8 mouse cellular contexts compared by ENCODE assay signal in the genomic region with DNA sequence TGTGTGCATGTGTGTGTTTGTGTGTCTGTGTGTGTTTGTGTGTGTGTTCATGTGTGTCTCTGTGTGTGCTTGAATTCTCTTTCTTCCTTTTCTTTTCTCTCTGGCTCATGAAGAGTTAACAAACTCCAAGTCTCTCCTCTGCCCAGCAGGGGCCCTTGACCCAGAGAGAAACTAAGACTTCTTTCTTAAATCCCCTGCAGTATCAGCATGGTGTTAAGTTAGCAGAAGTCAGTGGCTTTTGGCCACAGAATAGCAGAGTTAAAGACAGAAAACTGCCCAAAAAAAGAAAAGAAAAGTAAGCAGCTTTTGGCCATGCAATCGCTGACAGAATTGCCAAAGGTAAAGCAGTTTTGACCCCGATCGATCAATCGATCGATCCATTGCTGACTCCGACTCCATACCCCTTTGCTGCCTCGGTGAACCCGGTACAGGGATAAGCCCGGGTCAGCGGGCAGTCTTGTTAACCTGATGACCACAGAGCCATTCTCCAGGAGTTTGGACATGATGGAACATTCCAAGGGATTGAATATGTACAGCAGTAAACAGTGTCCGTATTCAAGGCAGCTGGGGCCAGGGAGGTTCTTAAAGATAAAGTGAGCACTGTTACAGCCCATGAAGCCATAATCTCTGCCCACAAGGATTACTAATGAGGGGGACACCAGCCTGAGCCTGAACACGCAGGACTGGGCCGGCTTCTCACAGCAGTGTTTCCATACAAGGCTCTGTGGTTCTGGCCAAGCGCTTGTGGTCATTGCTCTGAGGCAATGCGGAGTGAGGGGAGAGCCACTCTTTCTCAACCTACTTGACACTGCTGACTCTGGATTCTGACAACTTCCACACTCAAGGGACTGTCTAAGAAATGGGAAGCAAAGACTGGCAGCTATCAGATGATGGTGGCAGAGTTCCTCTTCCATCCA. TPM values are rescaled to one million over a fixed set of nuclear protein-coding genes. Genes with fewer than 3 reads are reported as not detected.
DNase-seq lines count a peak whose midpoint lies in the region; ATAC-seq lines count a peak whose summit lies in the region.

No protein-coding gene starts in this region.

- H3K9ac ChIP-seq in intestine, embryonic 14.5 days (ENCODE audit: low read length): peak overlapping the region; percentile 17; the same call in 1 of the 2 replicates

- H3K9me3 ChIP-seq in intestine, embryonic 14.5 days (ENCODE audit: control insufficient read depth, low read length): no peaks in the 10 kb centered on the region

- no peaks in the 10 kb centered on the region for H3K27me3 ChIP-seq in intestine, embryonic 14.5 days (replicated peaks; ENCODE audit: control insufficient read depth, insufficient read depth, low read length)

- DNase-seq in layer of hippocampus, adult 11-12 months (ENCODE audit: low spot score): peak; percentile 44
- no peak for DNase-seq in layer of hippocampus, postnatal 14 days (ENCODE audit: low spot score in 2 of 2)
- no peak for DNase-seq in intestine, embryonic 14.5 days (ENCODE audit: low spot score)
- DNase-seq in urinary bladder, postnatal 25 days (ENCODE audit: low spot score): no peak
- DNase-seq in cerebellum, postnatal 10 days: no peak

- H3K27ac ChIP-seq in brown adipose tissue, adult 24 weeks (replicated peaks; ENCODE audit: low read depth, low read length): peak overlapping the region; percentile 4; the same call in 1 of the 2 replicates
- no peak overlapping the region for H3K27ac ChIP-seq in intestine, embryonic 14.5 days (ENCODE audit: low read depth)
- peak overlapping the region; percentile 88 for H3K27ac ChIP-seq in macrophage

- no peaks in the 10 kb centered on the region for H3K79me2 ChIP-seq in macrophage (ENCODE audit: inconsistent target)

- WGBS in intestine, embryonic 14.5 days: 27% methylated on average over 15 of the region's 15 CpGs
- 49% methylated on average over 14 of the region's 15 CpGs for WGBS in macrophage (ENCODE audit: missing documents)

- no peaks in the 10 kb centered on the region for H3K4me1 ChIP-seq in brown adipose tissue, adult 24 weeks (ENCODE audit: control insufficient read depth, insufficient read depth, insufficient read length, low read length)
- peaks cover 16% of the 10 kb centered on the region for H3K4me1 ChIP-seq in intestine, embryonic 14.5 days (replicated peaks; ENCODE audit: control insufficient read depth, insufficient read depth, low read length)

- no peak for ATAC-seq in intestine, embryonic 14.5 days (replicated peaks; ENCODE audit: low FRiP score, low TSS enrichment, low read depth)
- ATAC-seq in CD4-positive, CD25-positive, alpha-beta regulatory T cell, adult 4 months: no peak

- peak overlapping the region; percentile 22; the same call in 1 of the 2 replicates for H3K4me2 ChIP-seq in intestine, embryonic 14.5 days (ENCODE audit: low read length)

- H3K36me3 ChIP-seq in intestine, embryonic 14.5 days (ENCODE audit: control insufficient read depth, insufficient read depth, low read length): no peaks in the 10 kb centered on the region
- H3K36me3 ChIP-seq in macrophage (ENCODE audit: inconsistent target): no peaks in the 10 kb centered on the region

- no peak overlapping the region for H3K4me3 ChIP-seq in brown adipose tissue, adult 24 weeks (ENCODE audit: insufficient read depth, low read depth, low read length)
- H3K4me3 ChIP-seq in intestine, embryonic 14.5 days (ENCODE audit: low read depth, low read length): no peak overlapping the region
- no peak overlapping the region for H3K4me3 ChIP-seq in macrophage (ENCODE audit: inconsistent target)

RNA-seq across cellular contexts. Expression of a gene that starts 11.9 kb away (rescaled TPM):
- 10 to 100 TPM; 34.2 to 40.9 TPM for total RNA-seq in layer of hippocampus, postnatal 14 days (2021)
- polyA plus RNA-seq in brown adipose tissue, adult 24 weeks (2012; ENCODE audit: insufficient read depth, insufficient read length, missing spikeins): 22.6 and 33.5 TPM in 2 replicates
- polyA plus RNA-seq in intestine, embryonic 14.5 days (2014; fragmentation: Nextera tagmentation; extraction: Ambion mirVana): 37.1 and 39.8 TPM in 2 replicates
- 10 to 100 TPM in 15 of 26 experiments, 1 to 10 TPM in 10, under 1 TPM in 1; 0.92 to 25.0 (median 13.2) TPM for total RNA-seq in macrophage (2018; cell fraction: chromatin; rRNA removed)
- total RNA-seq in macrophage (2018; cell fraction: cytosol; rRNA removed): 100 to 1,000 TPM in 9 of 26 experiments, 10 to 100 TPM in 17; 67.1 to 127 (median 92.9) TPM
- 10 to 100 TPM in 25 of 26 experiments, 1 to 10 TPM in 1; 9.3 to 46.7 (median 27.1) TPM for total RNA-seq in macrophage (2018; cell fraction: nucleus; rRNA removed)
- 41.3 to 98.7 TPM (median 69.7 TPM) in 3 replicates for polyA plus RNA-seq in macrophage (2018)
- 10 to 100 TPM in 1 of 2 experiments, 1 to 10 TPM in 1; 5.4 to 11.3 TPM for polyA plus RNA-seq in CD4-positive, CD25-positive, alpha-beta regulatory T cell, adult 4 months (2017; shearing (Covaris generic))

RNA-seq across cellular contexts. Expression of a gene that starts 17.5 kb away (rescaled TPM):
- 1 to 10 TPM in 1 of 2 experiments, under 1 TPM in 1; 0.81 to 1.1 TPM for total RNA-seq in layer of hippocampus, postnatal 14 days (2021)
- 2.1 and 4.6 TPM in 2 replicates for polyA plus RNA-seq in brown adipose tissue, adult 24 weeks (2012; ENCODE audit: insufficient read depth, insufficient read length, missing spikeins)
- polyA plus RNA-seq in intestine, embryonic 14.5 days (2014; fragmentation: Nextera tagmentation; extraction: Ambion mirVana): 1.5 and 1.6 TPM in 2 replicates
- total RNA-seq in macrophage (2018; cell fraction: chromatin; rRNA removed): 100 to 1,000 TPM in 21 of 26 experiments, 10 to 100 TPM in 5; 30.8 to 879 (median 175) TPM
- total RNA-seq in macrophage (2018; cell fraction: cytosol; rRNA removed): 100 to 1,000 TPM in 18 of 26 experiments, 10 to 100 TPM in 8; 64.2 to 324 (median 140) TPM
- total RNA-seq in macrophage (2018; cell fraction: nucleus; rRNA removed): 100 to 1,000 TPM in 19 of 26 experiments, 10 to 100 TPM in 7; 57.6 to 431 (median 211) TPM
- polyA plus RNA-seq in macrophage (2018): 28.2 to 116 TPM (median 64.4 TPM) in 3 replicates
- 10 to 100 TPM; 12.0 to 22.3 TPM for polyA plus RNA-seq in CD4-positive, CD25-positive, alpha-beta regulatory T cell, adult 4 months (2017; shearing (Covaris generic))

RNA-seq across cellular contexts. Expression of a gene that starts 41.5 kb away (rescaled TPM):
- under 1 TPM; 0.33 to 0.41 TPM for total RNA-seq in layer of hippocampus, postnatal 14 days (2021)
- polyA plus RNA-seq in brown adipose tissue, adult 24 weeks (2012; ENCODE audit: insufficient read depth, insufficient read length, missing spikeins): not detected in 2 replicates
- polyA plus RNA-seq in intestine, embryonic 14.5 days (2014; fragmentation: Nextera tagmentation; extraction: Ambion mirVana): not detected in 2 replicates
- not detected for total RNA-seq in macrophage (2018; cell fraction: chromatin; rRNA removed)
- under 1 TPM in 2 of 26 experiments, not detected in 24; 0.05 TPM for total RNA-seq in macrophage (2018; cell fraction: cytosol; rRNA removed)
- not detected for total RNA-seq in macrophage (2018; cell fraction: nucleus; rRNA removed)
- not detected in 3 replicates for polyA plus RNA-seq in macrophage (2018)
- not detected for polyA plus RNA-seq in CD4-positive, CD25-positive, alpha-beta regulatory T cell, adult 4 months (2017; shearing (Covaris generic))

RNA-seq across cellular contexts. Expression of a gene that starts 49.9 kb away (rescaled TPM):
- total RNA-seq in layer of hippocampus, postnatal 14 days (2021): 10 to 100 TPM; 36.2 to 37.0 TPM
- not detected in 2 replicates for polyA plus RNA-seq in brown adipose tissue, adult 24 weeks (2012; ENCODE audit: insufficient read depth, insufficient read length, missing spikeins)
- polyA plus RNA-seq in intestine, embryonic 14.5 days (2014; fragmentation: Nextera tagmentation; extraction: Ambion mirVana): 1.8 and 2.3 TPM in 2 replicates
- not detected for total RNA-seq in macrophage (2018; cell fraction: chromatin; rRNA removed)
- total RNA-seq in macrophage (2018; cell fraction: cytosol; rRNA removed): not detected
- total RNA-seq in macrophage (2018; cell fraction: nucleus; rRNA removed): not detected
- not detected in 3 replicates for polyA plus RNA-seq in macrophage (2018)
- polyA plus RNA-seq in CD4-positive, CD25-positive, alpha-beta regulatory T cell, adult 4 months (2017; shearing (Covaris generic)): under 1 TPM in 1 of 2 experiments, not detected in 1; 0.59 TPM

RNA-seq across cellular contexts. Expression of a gene that starts 53.1 kb away (rescaled TPM):
- 10 to 100 TPM; 29.8 to 35.0 TPM for total RNA-seq in layer of hippocampus, postnatal 14 days (2021)
- 11.0 and 18.7 TPM in 2 replicates for polyA plus RNA-seq in brown adipose tissue, adult 24 weeks (2012; ENCODE audit: insufficient read depth, insufficient read length, missing spikeins)
- 45.4 and 46.7 TPM in 2 replicates for polyA plus RNA-seq in intestine, embryonic 14.5 days (2014; fragmentation: Nextera tagmentation; extraction: Ambion mirVana)
- 100 to 1,000 TPM in 7 of 26 experiments, 10 to 100 TPM in 19; 46.4 to 126 (median 81.7) TPM for total RNA-seq in macrophage (2018; cell fraction: chromatin; rRNA removed)
- total RNA-seq in macrophage (2018; cell fraction: cytosol; rRNA removed): 10 to 100 TPM in 9 of 26 experiments, 1 to 10 TPM in 17; 5.6 to 13.1 (median 9.3) TPM
- 10 to 100 TPM; 22.3 to 61.8 (median 36.4) TPM for total RNA-seq in macrophage (2018; cell fraction: nucleus; rRNA removed)
- 8.1 to 15.0 TPM (median 11.7 TPM) in 3 replicates for polyA plus RNA-seq in macrophage (2018)
- polyA plus RNA-seq in CD4-positive, CD25-positive, alpha-beta regulatory T cell, adult 4 months (2017; shearing (Covaris generic)): 10 to 100 TPM; 40.8 to 61.1 TPM
